Mouse (Mus musculus) forebrain, embryonic 13.5 days (tissue): ENCODE results near the gene Wdr19. TPM values are rescaled to one million over a fixed set of nuclear protein-coding genes. Genes with fewer than 3 reads are reported as not detected.

ENCODE experiments used
- polyA plus RNA-seq: library from polyadenylated mRNA; unstranded; fragments of >200 nt; fragmentation: Nextera tagmentation; extraction: Ambion mirVana; gene quantifications from 2 replicates; pipeline ENCODE4 v1.2.1, GENCODE M21; 2015

Gene Wdr19
- polyA plus RNA-seq, 1 experiment from 2014 or later: 10.4 TPM

Other genes with a start within 250 kb of the Wdr19 start
- 0.14 and 0.28 TPM in 2 replicates for gene Tlr6, start 239.6 kb upstream of the Wdr19 start, polyA plus RNA-seq
- gene Fam114a1, start 229.6 kb upstream of the Wdr19 start, polyA plus RNA-seq: 6.3 and 6.5 TPM in 2 replicates
- not detected in 2 replicates for gene Tmem156, start 107.6 kb upstream of the Wdr19 start, polyA plus RNA-seq
- gene Klhl5, start 92.2 kb upstream of the Wdr19 start, polyA plus RNA-seq: 51.7 and 53.4 TPM in 2 replicates
- gene Rfc1, start 136.0 kb downstream of the Wdr19 start, polyA plus RNA-seq: 70.1 and 70.5 TPM in 2 replicates
- 0.06 and 0.17 TPM in 2 replicates for gene Klb, start 148.6 kb downstream of the Wdr19 start, polyA plus RNA-seq
- 767 and 793 TPM in 2 replicates for gene Rpl9, start 191.7 kb downstream of the Wdr19 start, polyA plus RNA-seq
- gene Lias, start 191.8 kb downstream of the Wdr19 start, polyA plus RNA-seq: 67.7 and 68.6 TPM in 2 replicates
- gene Ugdh, start 236.3 kb downstream of the Wdr19 start, polyA plus RNA-seq: 60.3 and 62.4 TPM in 2 replicates